ENCODE assay signal across 11 mouse cellular contexts in genomic region chr7:139717781-139718180, GRCm38 (mm10). TPM values are rescaled to one million over a fixed set of nuclear protein-coding genes. Genes with fewer than 3 reads are reported as not detected.
"Had no signal": no experiment of that assay in that cellular context is flagged by ENCODE, and none has a peak within 500 bp of the region (broad histone marks: within the 10 kb centered on the region; RNA-seq: fewer than 3 reads in every experiment).

No protein-coding gene starts in this region.

- H3K4me2 ChIP-seq: intestine, embryonic 15.5 days; limb, embryonic 15.5 days; liver, embryonic 12.5 days; midbrain, embryonic 13.5 days; stomach, embryonic 15.5 days had no signal

- ATAC-seq: intestine, embryonic 15.5 days; liver, embryonic 12.5 days; midbrain, embryonic 13.5 days had no signal

- H3K27me3 ChIP-seq: intestine, embryonic 15.5 days; limb, embryonic 15.5 days; liver, embryonic 12.5 days; midbrain, embryonic 13.5 days; stomach, embryonic 15.5 days had no signal

- DNase-seq: kidney, adult 8-10 months; right cerebral cortex, postnatal 14 days; thymus, adult 2 months; thymus, postnatal 25 days had no signal

- H3K4me1 ChIP-seq: intestine, embryonic 15.5 days; limb, embryonic 15.5 days; liver, embryonic 12.5 days; midbrain, embryonic 13.5 days; stomach, embryonic 15.5 days had no signal

- H3K9me3 ChIP-seq: intestine, embryonic 15.5 days; limb, embryonic 15.5 days; liver, embryonic 12.5 days; midbrain, embryonic 13.5 days; stomach, embryonic 15.5 days had no signal

- H3K4me3 ChIP-seq: intestine, embryonic 15.5 days; left cerebral cortex, adult 2 months; limb, embryonic 15.5 days; liver, embryonic 12.5 days; midbrain, embryonic 13.5 days; stomach, embryonic 15.5 days had no signal

- H3K27ac ChIP-seq: intestine, embryonic 15.5 days; left cerebral cortex, adult 2 months; limb, embryonic 15.5 days; liver, embryonic 12.5 days; midbrain, embryonic 13.5 days; stomach, embryonic 15.5 days had no signal

- H3K36me3 ChIP-seq: intestine, embryonic 15.5 days; limb, embryonic 15.5 days; liver, embryonic 12.5 days; midbrain, embryonic 13.5 days; stomach, embryonic 15.5 days had no signal

- H3K9ac ChIP-seq: intestine, embryonic 15.5 days; limb, embryonic 15.5 days; liver, embryonic 12.5 days; midbrain, embryonic 13.5 days; stomach, embryonic 15.5 days had no signal

RNA-seq across cellular contexts. Expression of gene Cfap46, which starts 34.2 kb away (rescaled TPM):
- polyA plus RNA-seq: liver, embryonic 12.5 days; liver, embryonic 16.5 days had no signal
